Mouse (Mus musculus): ENCODE measurements at regions not wholly inside any gene's neighbourhood (a gene's known extent, or its start where the extent isn't known, plus 50 kb on each side); places are given as distances from the start of the nearest gene placed in this dataset.

DNA sequence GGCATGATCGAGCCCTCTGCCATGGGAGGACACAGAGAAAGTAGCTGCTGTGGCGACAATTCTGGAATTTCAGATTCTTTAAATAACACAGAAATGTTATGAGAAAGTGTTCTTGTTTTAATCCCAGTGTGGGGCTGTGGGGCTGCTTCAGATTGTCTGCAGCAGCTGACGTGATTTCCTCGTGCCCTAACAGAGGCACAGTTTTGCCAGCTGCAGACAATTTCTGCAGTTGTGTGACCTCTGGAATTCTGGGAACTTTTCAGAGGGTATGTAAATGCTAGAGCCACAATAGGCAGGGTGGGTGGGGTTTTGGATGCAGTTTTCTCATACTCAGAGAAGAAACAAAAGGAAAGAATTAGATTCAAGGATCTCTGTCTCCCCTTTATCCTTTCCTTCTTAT is 57.4 kb upstream of the Hes1 start:
- Histone ChIP-seq H3K27me3 (ENCODE audit: control insufficient read depth, insufficient read depth, low read length) (no peaks in the 10 kb centered on the region), H3K4me2 (ENCODE audit: low read depth, low read length) (no peak overlapping the region), H3K27ac (replicated peaks; ENCODE audit: low read depth, low read length) (no peak overlapping the region), H3K4me3 (ENCODE audit: low read depth, low read length) (no peak overlapping the region), H3K9me3 (replicated peaks; ENCODE audit: control insufficient read depth, low read length) (no peaks in the 10 kb centered on the region), H3K4me1 (ENCODE audit: control insufficient read depth, insufficient read depth, low read length) (peaks cover 12% of the 10 kb centered on the region), H3K9ac (replicated peaks; ENCODE audit: low read length) (no peak overlapping the region), H3K36me3 (replicated peaks; ENCODE audit: control insufficient read depth, insufficient read depth, low read depth, low read length) (no peaks in the 10 kb centered on the region)
- ATAC-seq (replicated peaks; ENCODE audit: insufficient number of reproducible peaks, low FRiP score, low TSS enrichment, low read depth) (no peak), DNase-seq (ENCODE audit: low spot score) (peak; percentile 73)
- 30% methylated on average over 4 of the region's 4 CpGs for WGBS

GRCm38 (mm10) chr16:30008451-30009357 is 55.5 kb upstream of the Hes1 start:
- Histone ChIP-seq H3K4me1 (ENCODE audit: control insufficient read depth, insufficient read depth, low read length) (peaks cover 12% of the 10 kb centered on the region), H3K4me2 (ENCODE audit: low read depth, low read length) (peak overlapping the region; percentile 85), H3K27ac (replicated peaks; ENCODE audit: low read depth, low read length) (peak overlapping the region; percentile 80), H3K36me3 (replicated peaks; ENCODE audit: control insufficient read depth, insufficient read depth, low read depth, low read length) (no peaks in the 10 kb centered on the region), H3K27me3 (ENCODE audit: control insufficient read depth, insufficient read depth, low read length) (no peaks in the 10 kb centered on the region), H3K9ac (replicated peaks; ENCODE audit: low read length) (peak overlapping the region; percentile 69), H3K9me3 (replicated peaks; ENCODE audit: control insufficient read depth, low read length) (no peaks in the 10 kb centered on the region), H3K4me3 (ENCODE audit: low read depth, low read length) (peak overlapping the region; percentile 46)
- WGBS, result under 1% methylated on average over 49 of the region's 62 CpGs
- DNase-seq (ENCODE audit: low spot score), result peak; percentile 90
- peak; percentile 93 for ATAC-seq (replicated peaks; ENCODE audit: insufficient number of reproducible peaks, low FRiP score, low TSS enrichment, low read depth)

- DNase-seq (ENCODE audit: low spot score), result no peak
- no peaks in the 10 kb centered on the region for H3K9me3 ChIP-seq (replicated peaks; ENCODE audit: control insufficient read depth, low read length)
- H3K4me2 ChIP-seq (ENCODE audit: low read depth, low read length), result peak overlapping the region; percentile 85
- ATAC-seq (replicated peaks; ENCODE audit: insufficient number of reproducible peaks, low FRiP score, low TSS enrichment, low read depth), result 0 out of 2 replicates have a peak, but pooled peaks have one; percentile 4
- peaks cover 12% of the 10 kb centered on the region for H3K4me1 ChIP-seq (ENCODE audit: control insufficient read depth, insufficient read depth, low read length)
- WGBS, result 13% methylated on average over 17 of the region's 17 CpGs
- H3K27ac ChIP-seq (replicated peaks; ENCODE audit: low read depth, low read length), result 0 out of 2 replicates have a peak overlapping the region, but pooled peaks have one; percentile 30
- no peaks in the 10 kb centered on the region for H3K36me3 ChIP-seq (replicated peaks; ENCODE audit: control insufficient read depth, insufficient read depth, low read depth, low read length)
- H3K4me3 ChIP-seq (ENCODE audit: low read depth, low read length), result peak overlapping the region; percentile 46
- H3K27me3 ChIP-seq (ENCODE audit: control insufficient read depth, insufficient read depth, low read length), result no peaks in the 10 kb centered on the region
- peak overlapping the region; percentile 69 for H3K9ac ChIP-seq (replicated peaks; ENCODE audit: low read length)
Measured at GRCm38 (mm10) chr16:30009521-30010186, 54.5 kb upstream of the Hes1 start.

GRCm38 (mm10) chr16:30013123-30013522 is 51.1 kb upstream of the Hes1 start:
- 46% methylated on average over 2 of the region's 2 CpGs for WGBS
- H3K27me3 ChIP-seq (ENCODE audit: control insufficient read depth, insufficient read depth, low read length), result no peaks in the 10 kb centered on the region
- H3K4me3 ChIP-seq (ENCODE audit: low read depth, low read length), result no peak overlapping the region
- DNase-seq (ENCODE audit: low spot score), result no peak
- peaks cover 11% of the 10 kb centered on the region for H3K4me1 ChIP-seq (ENCODE audit: control insufficient read depth, insufficient read depth, low read length)
- no peaks in the 10 kb centered on the region for H3K36me3 ChIP-seq (replicated peaks; ENCODE audit: control insufficient read depth, insufficient read depth, low read depth, low read length)
- H3K9me3 ChIP-seq (replicated peaks; ENCODE audit: control insufficient read depth, low read length), result no peaks in the 10 kb centered on the region
- no peak overlapping the region for H3K4me2 ChIP-seq (ENCODE audit: low read depth, low read length)
- H3K27ac ChIP-seq (replicated peaks; ENCODE audit: low read depth, low read length), result no peak overlapping the region
- no peak for ATAC-seq (replicated peaks; ENCODE audit: insufficient number of reproducible peaks, low FRiP score, low TSS enrichment, low read depth)
- H3K9ac ChIP-seq (replicated peaks; ENCODE audit: low read length), result no peak overlapping the region

DNA sequence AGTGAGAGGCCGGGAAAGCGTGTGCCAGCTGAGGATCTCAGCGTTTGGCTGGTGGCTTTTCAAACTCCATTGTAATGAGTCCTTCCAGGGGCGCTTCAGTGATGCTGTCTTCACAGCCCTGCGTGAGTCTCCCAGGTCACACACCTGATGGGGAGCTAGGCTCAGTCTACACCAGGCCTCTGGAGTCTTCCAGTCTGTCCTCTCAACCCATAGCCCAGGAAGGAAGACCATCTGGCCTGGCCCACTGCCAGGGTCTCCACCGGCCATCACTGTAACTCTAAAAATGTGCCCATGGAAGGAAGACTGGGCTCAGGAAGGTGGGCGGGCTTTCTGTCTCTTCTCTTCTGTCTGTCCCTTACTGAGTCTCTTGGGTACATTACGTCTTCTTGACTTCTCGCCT is 50.2 kb upstream of the Hes1 start:
- WGBS, result 90% methylated on average over 9 of the region's 9 CpGs
- peaks cover 5% of the 10 kb centered on the region; the same call in 1 of the 2 replicates for H3K4me1 ChIP-seq (ENCODE audit: control insufficient read depth, insufficient read depth, low read length)
- no peaks in the 10 kb centered on the region for H3K27me3 ChIP-seq (ENCODE audit: control insufficient read depth, insufficient read depth, low read length)
- H3K27ac ChIP-seq (replicated peaks; ENCODE audit: low read depth, low read length), result no peak overlapping the region
- H3K9me3 ChIP-seq (replicated peaks; ENCODE audit: control insufficient read depth, low read length), result no peaks in the 10 kb centered on the region
- no peak overlapping the region for H3K4me3 ChIP-seq (ENCODE audit: low read depth, low read length)
- H3K9ac ChIP-seq (replicated peaks; ENCODE audit: low read length), result no peak overlapping the region
- ATAC-seq (replicated peaks; ENCODE audit: insufficient number of reproducible peaks, low FRiP score, low TSS enrichment, low read depth), result no peak
- no peak overlapping the region for H3K4me2 ChIP-seq (ENCODE audit: low read depth, low read length)
- no peak for DNase-seq (ENCODE audit: low spot score)
- H3K36me3 ChIP-seq (replicated peaks; ENCODE audit: control insufficient read depth, insufficient read depth, low read depth, low read length), result no peaks in the 10 kb centered on the region
